Mouse (Mus musculus): ENCODE results near the gene Sorcs3.

Gene Sorcs3

GRCm38 (mm10) chr19:48283217-48283616 is 77.4 kb downstream of the Sorcs3 start:
- no peak for DNase-seq (ENCODE audit: extremely low read depth, low read depth)

GRCm38 (mm10) chr19:48285602-48286225 is 79.9 kb downstream of the Sorcs3 start:
- DNase-seq (ENCODE audit: extremely low read depth, low read depth), result no peak

GRCm38 (mm10) chr19:48294251-48294650 is 88.4 kb downstream of the Sorcs3 start:
- no peak for DNase-seq (ENCODE audit: extremely low read depth, low read depth)

GRCm38 (mm10) chr19:48298384-48298783 is 92.6 kb downstream of the Sorcs3 start:
- DNase-seq (ENCODE audit: extremely low read depth, low read depth), result no peak

- no peak for DNase-seq (ENCODE audit: extremely low read depth, low read depth)
These were observed 94.8 kb downstream of the Sorcs3 start for GRCm38 (mm10) chr19:48300440-48301231.

GRCm38 (mm10) chr19:48301300-48301699 is 95.5 kb downstream of the Sorcs3 start:
- DNase-seq (ENCODE audit: extremely low read depth, low read depth), result no peak

- DNase-seq (ENCODE audit: extremely low read depth, low read depth), result no peak
These were observed 102.5 kb downstream of the Sorcs3 start for GRCm38 (mm10) chr19:48308341-48308740.

GRCm38 (mm10) chr19:48309531-48310337 is 103.9 kb downstream of the Sorcs3 start:
- DNase-seq (ENCODE audit: extremely low read depth, low read depth), result no peak

- no peak for DNase-seq (ENCODE audit: extremely low read depth, low read depth)
These were observed 104.5 kb downstream of the Sorcs3 start for GRCm38 (mm10) chr19:48310338-48310710.

GRCm38 (mm10) chr19:48313776-48314175 is 108.0 kb downstream of the Sorcs3 start:
- DNase-seq (ENCODE audit: extremely low read depth, low read depth), result no peak

GRCm38 (mm10) chr19:48327115-48327514 is 121.3 kb downstream of the Sorcs3 start:
- no peak for DNase-seq (ENCODE audit: extremely low read depth, low read depth)

- DNase-seq (ENCODE audit: extremely low read depth, low read depth), result no peak
These were observed 122.3 kb downstream of the Sorcs3 start for GRCm38 (mm10) chr19:48328171-48328570.

- DNase-seq (ENCODE audit: extremely low read depth, low read depth), result no peak
These were observed 125.8 kb downstream of the Sorcs3 start for GRCm38 (mm10) chr19:48331640-48332039.

GRCm38 (mm10) chr19:48333085-48333484 is 127.3 kb downstream of the Sorcs3 start:
- no peak for DNase-seq (ENCODE audit: extremely low read depth, low read depth)

GRCm38 (mm10) chr19:48337461-48337860 is 131.6 kb downstream of the Sorcs3 start:
- DNase-seq (ENCODE audit: extremely low read depth, low read depth), result no peak

GRCm38 (mm10) chr19:48338098-48338497 is 132.3 kb downstream of the Sorcs3 start:
- DNase-seq (ENCODE audit: extremely low read depth, low read depth), result no peak

GRCm38 (mm10) chr19:48342770-48343169 is 136.9 kb downstream of the Sorcs3 start:
- no peak for DNase-seq (ENCODE audit: extremely low read depth, low read depth)

GRCm38 (mm10) chr19:48343442-48343841 is 137.6 kb downstream of the Sorcs3 start:
- DNase-seq (ENCODE audit: extremely low read depth, low read depth), result no peak

GRCm38 (mm10) chr19:48347116-48347515 is 141.3 kb downstream of the Sorcs3 start:
- DNase-seq (ENCODE audit: extremely low read depth, low read depth), result no peak

GRCm38 (mm10) chr19:48356806-48357205 is 151.0 kb downstream of the Sorcs3 start:
- DNase-seq (ENCODE audit: extremely low read depth, low read depth), result no peak

GRCm38 (mm10) chr19:48362167-48362566 is 156.3 kb downstream of the Sorcs3 start:
- no peak for DNase-seq (ENCODE audit: extremely low read depth, low read depth)

- no peak for DNase-seq (ENCODE audit: extremely low read depth, low read depth)
These were observed 162.2 kb downstream of the Sorcs3 start for GRCm38 (mm10) chr19:48368056-48368455.
